12 mouse cellular contexts compared by ENCODE assay signal in genomic region chr11:71390151-71390550, GRCm38 (mm10).
DNase-seq lines count a peak whose midpoint lies in the region; ATAC-seq and TF ChIP-seq lines count a peak whose summit lies in the region.
"Had no signal": no experiment of that assay in that cellular context is flagged by ENCODE, and none has a peak within 500 bp of the region (broad histone marks: within the 10 kb centered on the region; RNA-seq: fewer than 3 reads in every experiment).

No protein-coding gene starts in this region.

- no peak for ATAC-seq in forebrain, embryonic 12.5 days (ENCODE audit: low FRiP score)
- ATAC-seq in forebrain, postnatal 0 days, result no peak
- ATAC-seq in neural tube, embryonic 11.5 days (ENCODE audit: insufficient read depth, low FRiP score, low TSS enrichment), result no peak
- peak; percentile 63; the same call in 1 of the 2 replicates for ATAC-seq in midbrain, embryonic 13.5 days
- ATAC-seq: liver, postnatal 0 days had no signal

- H3K27ac ChIP-seq in forebrain, embryonic 12.5 days, result peak overlapping the region; percentile 70; the same call in 1 of the 2 replicates
- no peak overlapping the region for H3K27ac ChIP-seq in forebrain, postnatal 0 days (ENCODE audit: low read depth, low read length)
- 0 out of 2 replicates have a peak overlapping the region, but pooled peaks have one; percentile 56 for H3K27ac ChIP-seq in neural tube, embryonic 11.5 days (ENCODE audit: low read depth, low read length)
- peak overlapping the region; percentile 67 for H3K27ac ChIP-seq in midbrain, embryonic 13.5 days
- H3K27ac ChIP-seq in left cerebral cortex, adult 2 months, result no peak overlapping the region
- H3K27ac ChIP-seq: limb, embryonic 15.5 days; stomach, postnatal 0 days had no signal

- intact Hi-C loops in left cerebral cortex, adult 2 months (cut with DNase I), result no loop called here

- no peak for DNase-seq in forebrain, postnatal 0 days
- no peak for DNase-seq in neural tube, embryonic 11.5 days (ENCODE audit: low spot score)
- DNase-seq in neural tube, embryonic 10.5 days (ENCODE audit: extremely low spot score, low spot score), result no peak
- no peak for DNase-seq in left cerebral cortex, adult 2 months (ENCODE audit: extremely low spot score in 1 of 2, low spot score in 2 of 2)
- no peak for DNase-seq in testis, postnatal 14 days (ENCODE audit: low spot score)
- no peak for DNase-seq in left cerebral cortex, adult 18-20 months (ENCODE audit: low spot score in 2 of 2)
- DNase-seq: liver, postnatal 0 days; spleen, adult 18-20 months had no signal

- no peak overlapping the region for H3K9ac ChIP-seq in forebrain, embryonic 12.5 days
- no peak overlapping the region for H3K9ac ChIP-seq in forebrain, postnatal 0 days
- no peak overlapping the region for H3K9ac ChIP-seq in neural tube, embryonic 11.5 days (ENCODE audit: low read length)
- H3K9ac ChIP-seq in midbrain, embryonic 13.5 days (replicated peaks), result no peak overlapping the region
- H3K9ac ChIP-seq: limb, embryonic 15.5 days; liver, postnatal 0 days had no signal

- WGBS in forebrain, embryonic 12.5 days, result 61% methylated on average over 3 of the region's 3 CpGs
- WGBS in forebrain, postnatal 0 days, result 47% methylated on average over 3 of the region's 3 CpGs
- WGBS in neural tube, embryonic 11.5 days, result 77% methylated on average over 3 of the region's 3 CpGs
- 41% methylated on average over 3 of the region's 3 CpGs for WGBS in midbrain, embryonic 13.5 days

- TF ChIP-seq CTCF in forebrain, postnatal 0 days (IDR thresholded peaks at IDR 0.05; ENCODE audit: low read depth), result no peak
- no peak for TF ChIP-seq CTCF in left cerebral cortex, adult 2 months (IDR thresholded peaks at IDR 0.05)

- H3K9me3 ChIP-seq in forebrain, embryonic 12.5 days, result no peaks in the 10 kb centered on the region
- H3K9me3 ChIP-seq in forebrain, postnatal 0 days (ENCODE audit: low read length), result no peaks in the 10 kb centered on the region
- no peaks in the 10 kb centered on the region for H3K9me3 ChIP-seq in neural tube, embryonic 11.5 days (ENCODE audit: control insufficient read depth, low read length)
- H3K9me3 ChIP-seq in midbrain, embryonic 13.5 days, result no peaks in the 10 kb centered on the region
- H3K9me3 ChIP-seq: limb, embryonic 15.5 days had no signal

- no peak overlapping the region for H3K4me3 ChIP-seq in forebrain, embryonic 12.5 days (replicated peaks)
- H3K4me3 ChIP-seq in forebrain, postnatal 0 days (ENCODE audit: low read depth, low read length), result no peak overlapping the region
- H3K4me3 ChIP-seq in neural tube, embryonic 11.5 days (ENCODE audit: low read depth, low read length), result no peak overlapping the region
- H3K4me3 ChIP-seq in midbrain, embryonic 13.5 days (replicated peaks), result no peak overlapping the region
- H3K4me3 ChIP-seq in left cerebral cortex, adult 2 months, result no peak overlapping the region
- H3K4me3 ChIP-seq: limb, embryonic 15.5 days had no signal

- no peaks in the 10 kb centered on the region for H3K36me3 ChIP-seq in forebrain, embryonic 12.5 days (replicated peaks)
- no peaks in the 10 kb centered on the region for H3K36me3 ChIP-seq in forebrain, postnatal 0 days (ENCODE audit: insufficient read depth)
- H3K36me3 ChIP-seq in neural tube, embryonic 11.5 days (ENCODE audit: control insufficient read depth, insufficient read depth, low read length), result no peaks in the 10 kb centered on the region
- no peaks in the 10 kb centered on the region for H3K36me3 ChIP-seq in midbrain, embryonic 13.5 days
- H3K36me3 ChIP-seq: limb, embryonic 15.5 days had no signal

- H3K27me3 ChIP-seq in forebrain, embryonic 12.5 days, result no peaks in the 10 kb centered on the region
- no peaks in the 10 kb centered on the region for H3K27me3 ChIP-seq in forebrain, postnatal 0 days (ENCODE audit: insufficient read depth, low read length)
- no peaks in the 10 kb centered on the region for H3K27me3 ChIP-seq in neural tube, embryonic 11.5 days (ENCODE audit: control insufficient read depth, insufficient read depth, low read length)
- no peaks in the 10 kb centered on the region for H3K27me3 ChIP-seq in midbrain, embryonic 13.5 days
- H3K27me3 ChIP-seq: limb, embryonic 15.5 days had no signal

- H3K4me1 ChIP-seq in forebrain, embryonic 12.5 days, result peaks cover 8% of the 10 kb centered on the region
- peaks cover 6% of the 10 kb centered on the region; the same call in 1 of the 2 replicates for H3K4me1 ChIP-seq in forebrain, postnatal 0 days (ENCODE audit: insufficient read depth)
- H3K4me1 ChIP-seq in neural tube, embryonic 11.5 days (ENCODE audit: control insufficient read depth, insufficient read depth, low read length), result no peaks in the 10 kb centered on the region
- peaks cover 23% of the 10 kb centered on the region for H3K4me1 ChIP-seq in midbrain, embryonic 13.5 days (replicated peaks)
- H3K4me1 ChIP-seq: limb, embryonic 15.5 days had no signal

- H3K4me2 ChIP-seq in forebrain, embryonic 12.5 days, result peak overlapping the region; percentile 36; the same call in 1 of the 2 replicates
- H3K4me2 ChIP-seq in forebrain, postnatal 0 days (ENCODE audit: low read depth), result no peak overlapping the region
- H3K4me2 ChIP-seq in neural tube, embryonic 11.5 days (ENCODE audit: low read depth), result no peak overlapping the region
- H3K4me2 ChIP-seq in midbrain, embryonic 13.5 days (replicated peaks), result peak overlapping the region; percentile 40
- H3K4me2 ChIP-seq: limb, embryonic 15.5 days had no signal

Comparison
In these comparisons a context has a peak if more than half of its experiments do, and no peak if none do; other contexts are left out.
1. H3K27ac ChIP-seq: peak in forebrain, embryonic 12.5 days (single experiment), neural tube, embryonic 11.5 days (single experiment) and midbrain, embryonic 13.5 days (single experiment); none in forebrain, postnatal 0 days (single experiment) and left cerebral cortex, adult 2 months (single experiment).
2. H3K4me2 ChIP-seq: peak in forebrain, embryonic 12.5 days (single experiment) and midbrain, embryonic 13.5 days (single experiment); none in forebrain, postnatal 0 days (single experiment) and neural tube, embryonic 11.5 days (single experiment).